ENCODE assay signal across 8 mouse cellular contexts in genomic region chr13:56167446-56168402, GRCm38 (mm10). TPM values are rescaled to one million over a fixed set of nuclear protein-coding genes. Genes with fewer than 3 reads are reported as not detected.
DNase-seq lines count a peak whose midpoint lies in the region; ATAC-seq and TF ChIP-seq lines count a peak whose summit lies in the region.

No protein-coding gene starts in this region.

- 22% methylated on average over 13 of the region's 14 CpGs for WGBS in heart, embryonic 15.5 days
- 27% methylated on average over 14 of the region's 14 CpGs for WGBS in liver, embryonic 12.5 days (ENCODE audit: insufficient replicate concordance)

- H3K4me2 ChIP-seq in heart, embryonic 15.5 days = peak overlapping the region; percentile 13; the same call in 1 of the 2 replicates
- H3K4me2 ChIP-seq in liver, embryonic 12.5 days = no peak overlapping the region

- no peak overlapping the region for H3K4me3 ChIP-seq in layer of hippocampus, adult 2 months
- H3K4me3 ChIP-seq in heart, embryonic 15.5 days = no peak overlapping the region
- no peak overlapping the region for H3K4me3 ChIP-seq in liver, embryonic 12.5 days

- H3K9ac ChIP-seq in heart, embryonic 15.5 days = no peak overlapping the region
- no peak overlapping the region for H3K9ac ChIP-seq in liver, embryonic 12.5 days

- ATAC-seq in heart, embryonic 15.5 days (replicated peaks; ENCODE audit: insufficient number of reproducible peaks, insufficient read depth, low FRiP score, low read depth) = peak; percentile 20; the same call in 1 of the 2 replicates
- ATAC-seq in liver, embryonic 12.5 days = no peak

- no peak overlapping the region for H3K27ac ChIP-seq in layer of hippocampus, adult 2 months
- H3K27ac ChIP-seq in heart, embryonic 15.5 days = no peak overlapping the region
- peak overlapping the region; percentile 30; the same call in 1 of the 2 replicates for H3K27ac ChIP-seq in liver, embryonic 12.5 days

- H3K27me3 ChIP-seq in heart, embryonic 15.5 days = 0 out of 2 replicates have a peak, but pooled peaks cover 14% of the 10 kb centered on the region
- H3K27me3 ChIP-seq in liver, embryonic 12.5 days (replicated peaks) = 0 out of 2 replicates have a peak, but pooled peaks cover 6% of the 10 kb centered on the region
- no peaks in the 10 kb centered on the region for H3K27me3 ChIP-seq in splenic B cell, adult 2 months (ENCODE audit: control insufficient read depth, insufficient read depth, low read length, poor library complexity, severe bottlenecking)

- H3K4me1 ChIP-seq in heart, embryonic 15.5 days (replicated peaks) = peaks cover 26% of the 10 kb centered on the region
- H3K4me1 ChIP-seq in liver, embryonic 12.5 days = 0 out of 2 replicates have a peak, but pooled peaks cover 4% of the 10 kb centered on the region

- TF ChIP-seq CTCF in layer of hippocampus, adult 2 months (conservative IDR thresholded peaks at IDR 0.05) = peak; percentile 78

- no peaks in the 10 kb centered on the region for H3K9me3 ChIP-seq in heart, embryonic 15.5 days (replicated peaks)
- no peaks in the 10 kb centered on the region for H3K9me3 ChIP-seq in liver, embryonic 12.5 days (replicated peaks)

- no peaks in the 10 kb centered on the region for H3K36me3 ChIP-seq in heart, embryonic 15.5 days
- no peaks in the 10 kb centered on the region for H3K36me3 ChIP-seq in liver, embryonic 12.5 days
- no peaks in the 10 kb centered on the region for H3K36me3 ChIP-seq in splenic B cell, adult 2 months (ENCODE audit: control insufficient read depth, insufficient read depth, low read length, poor library complexity, severe bottlenecking)

- DNase-seq in layer of hippocampus, adult 2 months (ENCODE audit: low spot score in 2 of 2) = peak in 1 of 2 experiments; percentile 21
- DNase-seq in layer of hippocampus, postnatal 14 days (ENCODE audit: low spot score in 2 of 2) = no peak
- peak; percentile 76 for DNase-seq in ZHBTc4 (ENCODE audit: low read depth, low spot score)
- DNase-seq in splenic B cell, adult 2 months (ENCODE audit: low read depth, low spot score) = peak; percentile 67
- DNase-seq in spleen, adult 12 weeks (ENCODE audit: low spot score) = no peak
- no peak for DNase-seq in urinary bladder, postnatal 14 days (ENCODE audit: low spot score)

RNA-seq across cellular contexts. Expression of gene Tifab, which starts 11.0 kb away (rescaled TPM):
- total RNA-seq in layer of hippocampus, adult 2 months (2021) = 1 to 10 TPM; 1.7 to 1.8 TPM
- 1 to 10 TPM; 1.7 to 1.8 TPM for total RNA-seq in layer of hippocampus, postnatal 14 days (2021)
- polyA plus RNA-seq in heart, embryonic 15.5 days (2015; fragmentation: Nextera tagmentation; extraction: Ambion mirVana) = 1.3 and 2.9 TPM in 2 replicates
- polyA plus RNA-seq in liver, embryonic 12.5 days (2016; fragmentation: Nextera tagmentation; extraction: Ambion mirVana) = 4.7 and 5.0 TPM in 2 replicates

RNA-seq across cellular contexts. Expression of gene H2afy, which starts 31.6 kb away (rescaled TPM):
- total RNA-seq in layer of hippocampus, adult 2 months (2021) = 100 to 1,000 TPM; 118 to 122 TPM
- 100 to 1,000 TPM; 127 to 133 TPM for total RNA-seq in layer of hippocampus, postnatal 14 days (2021)
- 98.9 and 135 TPM in 2 replicates for polyA plus RNA-seq in heart, embryonic 15.5 days (2015; fragmentation: Nextera tagmentation; extraction: Ambion mirVana)
- polyA plus RNA-seq in liver, embryonic 12.5 days (2016; fragmentation: Nextera tagmentation; extraction: Ambion mirVana) = 162 and 164 TPM in 2 replicates

Comparison
In these comparisons a context has a peak if more than half of its experiments do, and no peak if none do; other contexts are left out.
1. DNase-seq: peak in ZHBTc4 (single experiment) and splenic B cell, adult 2 months (single experiment); none in layer of hippocampus, postnatal 14 days (0 of 2), spleen, adult 12 weeks (single experiment) and urinary bladder, postnatal 14 days (single experiment).